Mouse (Mus musculus): Measurements from ENCODE around the gene Bscl2.

DNA sequence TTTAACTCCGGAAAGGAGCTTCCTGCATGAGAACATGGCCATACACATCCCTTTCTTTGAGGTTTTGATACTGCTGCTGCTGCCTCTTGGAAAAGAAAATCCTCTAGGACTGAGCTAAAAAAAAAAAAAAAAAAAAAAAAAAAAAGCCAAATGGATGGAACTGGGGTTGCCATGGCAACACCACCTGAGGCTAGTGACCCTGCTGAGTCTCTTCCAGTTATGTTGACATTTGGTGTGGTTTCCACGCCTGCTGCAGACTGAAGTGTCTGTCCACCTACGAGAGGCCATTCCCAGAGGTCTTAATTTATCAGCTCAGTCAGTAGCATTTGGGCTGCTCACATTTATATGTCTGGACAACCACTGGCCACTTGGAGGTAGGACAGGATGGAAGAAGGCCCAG lies 48.7 kb upstream of the Bscl2 start:
- TF ChIP-seq CTCF (conservative IDR thresholded peaks at IDR 0.05; ENCODE audit: insufficient read depth, insufficient read length, low read depth, low read length) (no peak), POLR2A (IDR thresholded peaks at IDR 0.05; ENCODE audit: low read depth, low read length) (no peak)
